Mouse (Mus musculus): Measurements from ENCODE around the gene Uba7. TPM values are rescaled to one million over a fixed set of nuclear protein-coding genes. Genes with fewer than 3 reads are reported as not detected.

The Uba7 gene
- total RNA-seq (2021), result 1 to 10 TPM; 4.6 to 5.2 TPM

DNA sequence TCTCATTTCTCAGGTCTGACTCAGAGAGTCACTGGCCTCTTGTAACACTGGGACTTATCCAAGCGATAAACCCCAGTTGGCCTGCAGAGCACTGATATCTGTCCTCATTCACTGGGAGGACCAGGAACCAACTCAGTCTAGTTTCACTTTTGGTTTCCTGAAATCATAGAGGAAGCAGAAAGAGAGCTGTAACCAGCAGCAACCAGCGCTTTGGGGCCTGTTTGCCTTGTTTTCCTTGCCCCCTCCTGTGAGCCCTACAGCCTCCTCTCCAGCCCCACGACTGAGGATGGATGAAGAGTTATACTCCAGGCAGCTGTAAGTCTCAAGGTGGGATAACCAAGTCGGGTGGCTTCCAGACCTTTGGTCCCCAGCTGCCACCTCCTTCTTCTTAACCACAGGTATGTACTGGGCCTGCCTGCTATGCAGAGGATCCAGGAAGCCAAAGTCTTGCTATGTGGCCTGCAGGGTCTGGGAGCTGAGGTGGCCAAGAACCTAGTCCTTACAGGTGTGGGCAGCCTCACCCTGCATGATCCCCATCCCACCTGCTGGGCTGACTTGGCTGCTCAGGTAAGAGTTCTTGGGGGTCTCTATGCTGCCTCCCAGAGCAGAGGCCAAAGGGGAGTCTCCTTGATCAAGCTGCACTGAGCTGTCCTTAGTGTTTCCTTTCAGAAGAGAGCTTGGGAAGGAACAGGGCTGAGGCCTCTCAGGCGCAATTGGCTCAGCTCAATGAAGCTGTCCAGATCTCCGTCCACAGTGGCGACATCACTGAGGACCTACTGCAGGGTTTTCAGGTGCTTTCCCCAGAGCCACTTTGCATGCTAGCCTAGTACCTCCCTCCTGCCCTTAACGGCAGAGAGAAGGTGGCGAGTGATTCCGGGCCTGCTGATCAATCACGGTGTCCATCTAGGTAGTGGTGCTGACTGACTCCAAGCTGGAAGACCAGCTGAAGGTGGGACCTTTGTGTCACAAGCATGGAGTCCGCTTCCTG is at the start of gene Uba7:
TSS of gene Uba7 (plus strand) at position 107 of the 988 bp plus-strand sequence.
- DNase-seq, result no peak

DNA sequence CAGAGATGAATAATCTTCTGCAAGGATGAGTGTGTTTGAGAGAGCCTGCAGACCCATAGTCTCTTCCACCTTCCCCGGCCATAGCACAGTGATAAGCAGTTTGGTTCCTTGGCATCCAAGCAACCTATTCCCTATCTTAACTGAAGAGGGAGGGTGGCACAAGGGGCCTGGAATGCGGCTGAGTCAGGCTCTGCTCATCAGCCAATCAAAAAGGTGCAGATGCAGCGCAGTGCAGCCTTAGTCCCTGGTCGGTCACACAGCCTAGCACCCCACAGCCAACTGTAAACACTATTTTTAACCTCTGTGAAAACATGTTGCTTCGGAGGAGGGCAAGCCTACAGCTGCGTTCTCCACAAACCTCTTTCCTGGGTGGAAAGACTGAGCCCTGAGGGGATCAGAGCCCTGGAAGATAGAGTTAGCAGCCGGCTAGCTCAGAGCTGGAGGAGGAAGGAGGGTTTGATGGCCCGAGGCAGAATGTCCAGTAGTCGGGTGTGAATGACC is 48.3 kb upstream of the Uba7 start:
- no peak for DNase-seq

DNA sequence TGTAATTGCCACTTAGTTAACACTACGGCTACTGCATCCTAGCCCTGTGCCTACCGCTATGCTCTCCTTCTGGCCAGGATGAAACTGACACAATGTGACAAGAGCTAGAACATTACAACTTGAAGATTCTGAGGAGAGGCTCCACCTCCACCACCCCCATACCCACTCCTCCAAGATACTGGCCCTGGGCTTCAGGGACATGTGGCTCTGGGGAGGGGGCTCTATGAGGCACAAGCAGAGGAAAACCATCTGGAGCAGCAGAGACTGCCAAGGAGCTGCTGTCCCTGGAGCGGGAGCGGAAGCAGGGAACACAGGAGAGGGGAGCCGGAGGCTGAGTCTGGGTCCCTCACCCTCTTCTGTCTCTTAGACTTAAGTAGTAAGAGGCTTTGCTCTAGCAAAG is 47.6 kb upstream of the Uba7 start:
- DNase-seq, result peak; percentile 50 to 55

DNA sequence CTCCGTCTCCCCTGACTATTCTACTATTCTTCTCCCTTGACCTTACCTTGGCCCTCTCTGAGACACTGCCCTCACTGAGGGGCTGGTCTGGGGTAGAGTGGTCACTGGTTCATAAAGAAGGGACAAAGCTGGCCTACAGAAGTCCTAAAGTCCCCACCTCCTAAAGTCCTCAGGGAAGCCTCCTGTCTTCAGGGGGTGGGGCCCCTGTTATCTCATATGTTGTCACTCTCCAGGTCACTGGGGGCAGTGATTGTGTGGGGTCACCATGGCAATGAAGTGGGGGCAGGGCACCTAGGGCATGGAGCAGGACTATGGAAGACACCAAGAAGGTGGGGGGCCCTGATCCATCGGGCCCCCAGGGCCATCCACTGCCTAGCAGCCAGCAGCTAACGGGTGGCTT is 47.1 kb upstream of the Uba7 start, which contains the start of gene Actl11:
TSS of gene Actl11 (plus strand) at position 301 of the 400 bp plus-strand sequence.
- no peak for DNase-seq

DNA sequence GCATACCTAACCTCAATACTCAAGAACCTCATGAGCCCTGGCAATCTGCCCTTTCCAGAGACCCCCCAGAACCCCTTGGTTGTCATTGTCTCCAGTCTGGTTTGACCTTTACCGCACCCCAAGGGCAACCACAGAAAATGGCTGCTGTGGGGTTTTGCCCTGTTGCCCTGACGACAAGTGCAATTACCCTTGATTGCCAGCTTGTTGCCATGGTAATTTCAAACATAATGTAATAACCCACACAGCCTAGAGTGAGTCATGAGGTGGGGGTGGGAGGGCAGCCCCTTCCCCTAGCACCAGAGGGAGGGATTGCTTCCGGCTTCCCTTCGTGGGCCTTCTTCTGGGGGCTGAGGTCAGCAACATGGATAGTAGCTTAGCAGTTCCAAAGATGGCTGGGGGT is 43.1 kb upstream of the Uba7 start:
- no peak for DNase-seq

DNA sequence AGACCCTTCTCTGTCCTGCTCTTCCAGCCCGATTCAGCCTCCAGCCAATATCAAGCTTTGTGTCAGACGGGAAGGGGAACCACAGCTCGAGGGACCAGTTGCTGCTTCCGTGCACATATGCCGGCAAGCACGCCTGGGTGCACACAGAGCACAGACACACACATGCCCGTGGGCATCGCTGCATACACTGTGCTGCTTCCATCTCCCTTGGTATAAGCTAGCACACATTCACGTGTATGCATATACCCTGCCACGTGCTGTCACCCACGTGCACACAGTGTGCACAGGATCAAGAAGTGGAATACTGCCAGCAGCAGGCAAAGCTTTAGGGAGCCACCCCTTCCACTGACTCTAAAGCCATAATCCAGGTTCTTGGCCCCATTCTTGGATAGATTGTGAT is 41.2 kb upstream of the Uba7 start:
- DNase-seq, result no peak

DNA sequence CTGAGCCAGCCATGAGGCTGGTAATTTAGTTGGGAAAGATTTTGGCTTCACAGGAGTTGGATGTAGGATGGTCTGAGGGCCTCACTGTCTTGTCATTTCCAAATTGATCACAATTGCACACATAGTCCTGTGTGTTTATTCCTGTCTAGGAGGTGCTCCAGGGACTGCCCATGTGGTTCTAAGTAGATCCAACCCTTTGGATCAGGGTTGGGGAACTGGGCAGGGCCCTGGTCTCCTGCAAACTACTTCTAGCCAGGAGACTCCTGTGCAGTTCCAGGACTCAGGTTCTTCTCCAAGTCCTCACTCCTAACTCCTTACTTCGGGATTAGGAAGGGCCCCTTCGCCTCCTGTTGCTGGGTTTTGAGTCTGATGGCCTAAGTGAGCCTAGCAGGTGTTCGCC is 39.9 kb upstream of the Uba7 start, which contains the start of gene Camkv:
TSS of gene Camkv (plus strand) at position 301 of the 400 bp plus-strand sequence.
- DNase-seq, result no peak

DNA sequence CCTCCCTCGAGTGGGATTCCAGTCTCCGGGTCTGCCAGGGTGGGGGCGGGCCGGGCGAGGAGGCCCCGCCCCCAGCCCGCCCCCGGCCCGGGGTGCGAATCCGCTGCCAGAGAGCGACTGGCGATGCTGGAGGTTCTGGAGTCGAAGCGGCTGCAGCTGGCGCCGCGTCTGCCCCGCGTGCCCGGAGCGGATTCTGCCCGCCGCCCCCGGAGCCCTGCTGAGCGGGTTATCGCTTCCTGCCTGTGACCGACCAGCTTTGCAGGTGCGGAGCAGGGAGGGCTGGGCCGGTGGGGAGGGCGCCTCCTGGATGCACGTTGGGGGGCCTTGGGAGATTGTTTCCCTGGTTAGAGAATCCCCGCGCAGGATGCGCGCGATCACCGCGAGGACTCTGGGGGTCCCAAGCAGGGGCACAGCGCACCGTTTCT is 39.5 kb upstream of the Uba7 start:
- peak; percentile 64 to 68 for DNase-seq

DNA sequence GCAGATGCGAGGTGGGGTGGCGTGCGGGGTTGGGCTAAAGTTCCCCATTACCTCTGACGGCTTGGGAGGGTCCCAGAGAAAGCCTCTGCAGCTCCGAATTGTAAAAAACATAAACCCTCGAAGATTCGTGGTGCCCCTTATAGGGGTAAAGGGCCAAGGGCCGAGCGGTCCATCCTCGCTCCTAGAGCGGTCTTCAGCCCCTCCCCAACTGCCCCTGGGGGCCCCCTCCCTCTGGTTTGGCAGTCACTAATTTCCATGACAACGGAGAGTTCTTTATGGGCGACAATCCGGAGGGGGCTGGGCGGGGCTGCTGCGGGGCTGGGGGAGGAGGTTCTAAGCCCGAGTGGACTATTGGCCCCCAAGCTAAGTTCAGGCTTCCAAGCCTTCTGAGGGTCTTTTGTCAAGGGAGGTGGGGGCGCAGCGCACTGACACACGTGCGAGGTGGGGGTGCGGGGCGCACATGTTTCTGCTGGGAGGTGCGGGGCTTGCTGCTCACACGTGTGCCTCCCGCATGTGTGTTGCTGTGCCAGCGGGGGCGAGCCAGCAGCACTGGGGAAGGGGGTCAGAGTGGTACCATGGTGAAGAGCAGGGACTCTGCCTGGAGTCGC is 39.0 kb upstream of the Uba7 start:
- peak; percentile 64 to 65 for DNase-seq

DNA sequence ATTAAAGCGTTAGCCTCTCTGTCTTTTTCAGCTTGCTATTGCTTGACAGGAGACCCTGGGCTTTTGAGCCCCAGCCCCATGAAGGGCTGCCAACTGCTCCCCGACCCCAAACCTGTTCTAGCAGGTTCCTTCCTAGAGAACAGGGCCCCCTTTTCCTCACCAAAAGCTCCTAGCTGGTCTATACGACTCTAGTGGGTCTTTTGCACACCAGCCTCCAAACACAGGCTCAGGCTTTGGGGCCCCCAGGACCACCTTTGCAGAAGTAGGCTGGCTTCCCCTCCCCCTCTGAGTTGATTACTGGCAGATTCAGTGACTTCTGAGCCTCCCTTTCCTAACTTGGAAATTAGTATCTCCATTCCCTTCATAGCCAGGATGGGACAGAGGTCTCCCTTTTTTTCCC is 38.5 kb upstream of the Uba7 start:
- no peak for DNase-seq

DNA sequence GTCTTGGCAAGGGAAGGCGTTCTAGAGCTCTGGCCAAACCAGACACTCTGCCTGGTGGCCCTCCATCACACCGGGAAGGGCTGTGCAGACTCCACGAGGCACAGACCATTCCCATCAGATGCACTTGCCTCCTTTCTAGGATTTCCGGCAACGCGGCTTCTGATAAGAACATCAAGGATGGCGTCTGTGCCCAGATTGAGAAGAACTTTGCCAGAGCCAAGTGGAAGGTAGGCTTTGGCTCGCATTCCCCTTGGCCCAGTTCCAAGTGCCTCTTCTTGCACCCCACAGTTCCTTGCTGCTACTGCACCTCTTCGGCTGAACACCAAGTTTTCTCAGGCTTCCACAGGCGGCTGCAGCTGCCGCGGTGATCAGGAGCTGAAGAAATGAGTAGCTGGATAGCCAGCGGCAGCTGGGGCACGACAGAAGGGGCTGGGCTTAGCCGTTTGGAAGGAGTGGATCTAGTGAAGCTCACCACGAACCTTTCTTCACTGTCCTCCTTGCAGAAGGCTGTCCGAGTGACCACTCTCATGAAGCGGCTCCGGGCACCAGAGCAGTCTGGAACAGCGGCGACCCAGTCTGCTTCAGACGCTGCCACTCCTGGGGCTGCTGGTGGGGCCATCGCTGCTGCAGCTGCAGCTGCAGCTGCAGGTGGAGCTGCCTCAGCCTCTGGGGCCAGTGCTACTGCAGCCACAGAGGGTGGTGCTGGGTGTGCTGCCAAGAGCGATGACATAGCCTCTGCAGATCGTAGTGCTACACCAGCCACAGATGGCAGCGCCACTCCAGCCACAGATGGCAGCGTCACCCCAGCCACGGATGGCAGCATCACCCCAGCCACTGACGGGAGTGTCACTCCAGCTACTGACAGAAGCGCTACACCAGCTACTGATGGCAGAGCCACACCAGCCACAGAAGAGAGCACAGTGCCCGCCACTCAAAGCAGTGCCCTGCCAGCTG is 27.8 kb upstream of the Uba7 start:
- no peak for DNase-seq

DNA sequence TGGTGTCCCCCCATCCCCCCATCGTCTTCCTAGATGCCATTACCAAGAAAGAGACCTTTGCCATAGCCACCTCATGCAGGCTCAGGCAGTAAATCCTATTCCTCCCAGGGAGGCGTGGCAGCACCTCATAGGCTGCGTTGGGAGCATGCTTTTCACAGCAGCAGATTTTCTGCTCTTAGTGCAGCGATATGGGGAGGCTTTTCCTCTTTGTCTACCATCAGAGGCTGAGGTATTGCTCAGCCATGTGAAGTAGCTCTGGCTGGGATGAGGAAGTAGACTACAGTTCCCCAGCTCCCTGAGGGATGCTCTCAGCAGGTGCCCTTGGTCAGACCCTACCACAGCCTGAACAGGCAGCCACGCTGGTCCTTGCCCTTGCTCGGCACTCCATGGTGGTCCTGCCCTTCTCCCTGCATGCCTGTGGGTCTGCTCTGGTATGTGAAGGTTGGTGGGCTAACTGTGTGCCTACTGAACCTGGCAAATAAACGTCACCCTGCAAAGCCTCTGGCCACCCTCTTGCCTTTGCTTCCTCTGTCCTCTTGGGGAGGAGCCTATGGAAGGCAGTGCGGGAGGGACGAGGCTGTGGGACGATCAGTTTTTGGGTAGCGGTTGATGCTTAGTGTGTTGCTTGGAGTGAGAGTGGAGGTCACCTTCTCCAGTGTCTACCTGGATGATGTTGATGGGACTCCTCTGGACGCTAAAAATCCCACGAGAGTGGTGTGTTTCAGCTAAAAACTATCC is 26.0 kb upstream of the Uba7 start:
- DNase-seq, result no peak

DNA sequence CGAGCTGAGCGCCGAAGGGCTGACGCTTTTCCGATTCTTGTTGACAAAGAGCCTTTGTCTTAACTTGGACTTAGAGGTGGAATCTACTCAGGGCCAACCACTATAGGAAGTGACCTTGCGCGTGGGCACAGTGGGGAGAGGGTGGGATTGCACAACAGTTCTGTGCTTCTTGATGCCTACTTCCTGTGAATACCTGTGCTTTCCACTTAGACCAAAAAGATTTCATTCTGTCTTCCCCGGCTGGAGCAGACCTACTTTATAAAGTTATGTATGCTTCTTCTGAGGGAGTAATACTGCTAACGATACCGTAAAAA is 25.4 kb upstream of the Uba7 start, which contains the start of gene Traip:
TSS of gene Traip (plus strand) at position 215 of the 314 bp plus-strand sequence.
- DNase-seq, result no peak

DNA sequence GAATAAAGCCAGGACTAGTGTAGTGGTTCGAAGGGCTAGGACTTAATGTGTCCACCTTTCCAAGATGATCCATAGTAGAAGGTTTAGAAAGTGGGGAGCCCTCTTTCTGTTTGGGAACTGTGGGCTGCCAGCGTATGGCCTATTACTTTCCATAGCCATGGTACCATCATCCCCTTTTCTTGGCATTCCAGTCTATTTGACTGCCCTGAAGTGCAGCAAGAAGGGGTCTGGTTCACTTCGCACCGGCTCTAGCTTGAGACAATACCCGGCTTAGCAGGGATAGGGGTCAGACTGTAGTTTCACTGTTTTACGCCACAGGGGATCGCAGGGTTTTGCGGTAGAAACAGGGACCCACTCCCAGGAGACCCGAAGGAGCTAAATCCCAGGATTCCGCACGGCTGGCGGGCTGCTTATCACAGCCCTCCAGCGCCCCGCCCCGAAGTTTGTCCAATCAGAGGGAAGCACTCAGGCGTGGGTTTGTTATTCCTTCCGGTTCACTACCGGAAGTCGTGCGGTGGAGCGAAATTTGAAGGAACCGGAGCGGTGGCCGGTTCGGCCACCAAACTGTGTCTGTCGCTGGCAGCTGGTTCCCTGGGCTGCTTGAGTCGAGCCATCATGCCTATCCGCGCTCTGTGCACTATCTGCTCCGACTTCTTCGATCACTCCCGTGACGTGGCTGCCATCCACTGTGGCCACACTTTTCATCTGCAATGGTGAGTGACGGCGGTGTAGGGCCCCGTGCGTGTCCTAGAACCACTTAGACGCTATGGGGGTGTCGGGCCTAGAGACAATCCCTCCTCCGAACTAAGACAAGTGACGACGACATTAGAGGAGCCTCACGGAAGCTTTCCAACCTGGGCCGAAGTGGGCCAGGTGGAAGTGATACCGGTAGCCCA is 24.6 kb upstream of the Uba7 start:
- DNase-seq, result peak; percentile 85 to 86

DNA sequence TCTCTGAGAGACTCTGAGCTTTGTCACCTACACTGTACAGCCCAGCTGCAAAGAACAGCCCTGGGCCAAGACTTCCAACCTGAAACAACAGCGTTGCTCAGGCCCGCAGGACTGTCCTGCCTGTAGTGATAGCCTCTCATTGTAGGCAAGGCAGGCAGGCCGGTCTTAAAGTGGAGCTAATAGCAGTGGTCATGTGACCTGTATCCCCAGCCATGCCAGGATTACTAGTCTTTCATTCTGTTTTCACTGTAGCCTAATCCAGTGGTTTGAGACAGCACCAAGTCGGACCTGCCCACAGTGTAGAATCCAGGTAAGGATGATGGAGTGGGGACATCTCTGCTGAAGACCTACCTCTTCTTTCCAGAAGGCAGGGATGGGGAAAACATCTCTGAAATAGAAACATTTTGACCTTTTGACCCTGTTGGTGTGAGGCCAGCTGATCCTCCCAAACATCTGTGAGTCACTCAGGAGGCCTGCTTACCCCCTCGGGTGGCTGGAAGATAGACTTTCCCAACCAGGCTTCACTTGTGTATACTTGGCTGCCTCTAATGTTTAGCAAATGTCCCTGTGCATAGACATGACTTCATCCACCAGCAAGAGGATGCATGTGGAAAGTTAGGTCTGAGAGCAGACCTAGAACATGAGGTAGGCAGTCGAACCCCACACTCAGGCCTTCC is 19.6 kb upstream of the Uba7 start:
- DNase-seq, result no peak

DNA sequence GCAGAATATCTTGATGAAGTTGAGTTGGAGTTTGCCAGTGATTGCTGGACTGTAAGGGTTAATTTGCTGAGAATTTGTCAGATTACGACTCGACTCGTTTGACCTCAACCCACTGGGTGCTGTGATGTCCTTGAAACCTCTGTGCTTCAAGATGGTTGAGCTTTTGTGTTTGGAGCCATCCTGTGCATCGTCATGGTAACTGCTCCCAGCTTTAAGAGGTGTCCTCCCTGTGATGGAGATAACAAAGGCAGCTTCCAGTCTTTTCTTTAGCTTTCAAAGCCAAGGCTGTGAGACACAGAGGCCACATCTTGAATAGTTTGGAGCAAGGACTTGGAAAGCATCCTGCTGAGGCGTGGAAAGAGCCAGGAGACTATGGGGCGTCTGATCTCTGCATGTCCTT is 18.2 kb upstream of the Uba7 start:
- DNase-seq, result no peak

DNA sequence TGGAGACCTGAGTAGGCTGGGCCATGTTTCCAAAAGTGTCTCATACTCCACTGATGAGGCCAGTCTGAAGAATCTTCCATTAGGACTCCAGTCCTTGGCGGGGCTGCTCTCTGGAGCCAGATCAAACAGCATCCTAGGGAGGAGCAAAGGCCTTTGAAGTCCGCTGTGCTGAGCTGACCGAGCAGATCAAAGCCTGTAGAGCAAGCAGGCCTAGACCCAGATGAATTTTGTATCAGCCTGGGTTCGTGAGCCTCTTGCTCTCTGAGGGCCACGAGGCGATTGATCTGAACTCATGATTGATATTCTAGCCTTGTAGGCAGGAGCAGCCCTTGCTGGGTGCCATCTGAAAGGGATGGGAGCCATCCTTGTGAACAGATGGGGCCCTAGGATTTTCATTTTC is 15.4 kb upstream of the Uba7 start:
- DNase-seq, result no peak

DNA sequence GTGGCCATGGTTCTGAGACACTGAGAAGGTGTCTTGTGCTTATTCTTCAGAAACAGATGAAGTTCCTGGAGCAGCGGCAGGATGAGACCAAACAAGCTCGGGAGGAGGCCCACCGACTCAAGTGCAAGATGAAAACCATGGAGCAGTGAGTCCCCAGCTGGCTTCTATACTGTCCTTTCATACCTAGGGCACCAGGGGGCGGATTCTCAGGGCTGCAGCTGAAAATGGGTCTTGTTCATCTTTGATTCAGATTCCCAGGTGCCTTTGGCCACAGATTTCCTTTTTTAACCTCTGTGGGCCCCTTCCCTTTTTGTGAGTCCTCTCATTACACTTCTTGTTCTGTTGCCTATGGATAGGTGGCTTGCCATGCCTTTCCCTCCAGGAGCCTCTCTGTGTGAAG is 14.4 kb upstream of the Uba7 start:
- DNase-seq, result no peak

DNA sequence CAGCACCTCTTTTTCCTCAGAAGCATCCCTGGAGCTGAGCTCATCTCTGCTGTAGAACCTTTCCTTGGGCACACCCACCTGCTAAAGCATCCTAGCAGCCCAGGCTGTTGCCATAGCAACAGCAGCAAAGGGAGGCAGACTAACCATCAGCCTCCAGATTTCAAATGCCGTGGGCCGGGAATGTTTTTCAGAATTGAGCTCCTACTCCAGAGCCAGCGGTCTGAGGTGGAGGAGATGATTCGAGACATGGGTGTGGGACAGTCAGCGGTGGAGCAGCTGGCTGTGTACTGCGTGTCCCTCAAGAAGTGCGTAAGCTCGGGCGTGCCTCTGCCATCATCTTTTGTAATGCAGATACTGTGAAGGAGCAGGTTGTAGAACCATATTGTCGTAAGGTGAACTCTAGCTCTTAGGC is 13.9 kb upstream of the Uba7 start:
- peak; percentile 72 to 79 for DNase-seq

DNA sequence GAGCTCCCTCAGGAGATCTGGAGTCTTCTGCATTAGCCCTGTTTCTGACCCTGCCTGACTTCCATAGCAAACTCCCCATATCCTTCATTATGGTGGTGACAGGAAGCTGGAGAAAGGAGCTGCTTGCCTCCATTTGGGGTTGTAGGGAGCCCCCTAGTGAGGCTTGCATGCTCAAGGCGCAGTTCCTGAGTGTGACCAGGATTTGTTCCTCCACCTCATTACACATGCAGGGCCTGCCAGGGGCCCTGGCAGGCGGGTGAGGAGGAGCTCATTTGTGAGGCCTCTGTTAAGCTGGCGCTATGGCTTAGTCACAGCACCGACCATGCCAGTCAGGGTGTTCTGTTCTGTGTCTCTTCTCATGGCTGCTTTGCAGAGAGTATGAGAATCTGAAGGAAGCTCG is 13.4 kb upstream of the Uba7 start:
- peak in 1 of 2 experiments; percentile 62 for DNase-seq
